Mouse (Mus musculus) spleen, adult 18-20 months (tissue): ENCODE results near the gene Gm28048.

Experiments used
- DNase-seq, 2 experiments: peaks; one replicate each; pipeline ENCODE4 v3.0.0; 2022; ENCODE audit warnings: mixed read lengths in 2 of 2

Gene Gm28048

DNA sequence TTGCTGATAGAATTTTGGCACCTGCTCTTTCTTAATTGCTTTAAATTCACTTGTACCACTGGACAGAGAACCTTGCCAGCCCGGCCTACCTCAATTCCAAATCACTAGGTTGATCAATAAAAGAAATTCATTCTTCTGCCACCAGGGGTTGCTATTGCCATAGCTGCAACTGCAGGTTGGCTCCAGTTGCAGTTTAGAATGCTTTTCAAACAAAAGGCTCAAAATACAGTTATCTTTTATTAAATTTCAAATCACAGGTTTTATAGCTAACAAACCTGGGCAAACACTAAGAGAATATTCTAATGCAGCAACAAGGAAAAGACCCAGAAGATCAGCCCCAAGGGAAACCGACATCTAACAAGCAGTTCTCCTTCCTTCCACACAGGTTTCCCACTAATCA is 5.5 kb upstream of the Gm28048 start:
- DNase-seq: no peak

DNA sequence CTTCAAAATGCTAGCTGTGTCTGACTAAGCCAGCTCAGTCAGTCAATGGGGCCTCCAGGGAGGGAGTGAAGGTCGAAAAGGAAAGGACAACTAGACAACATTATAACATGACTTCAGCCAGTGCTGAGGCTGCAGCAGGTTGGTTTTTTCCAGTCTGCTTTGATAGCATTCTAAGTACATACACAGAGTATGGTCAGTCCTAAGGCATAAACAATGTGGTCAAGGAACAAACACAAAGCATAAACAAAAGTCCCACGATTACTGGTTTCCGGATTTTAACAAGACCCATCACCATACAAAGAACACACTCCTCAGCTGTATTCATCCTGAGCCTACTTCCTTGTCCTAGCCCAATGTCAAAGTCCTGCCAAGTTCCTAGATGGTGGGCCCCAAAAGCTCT is 3.6 kb upstream of the Gm28048 start:
- DNase-seq: no peak

DNA sequence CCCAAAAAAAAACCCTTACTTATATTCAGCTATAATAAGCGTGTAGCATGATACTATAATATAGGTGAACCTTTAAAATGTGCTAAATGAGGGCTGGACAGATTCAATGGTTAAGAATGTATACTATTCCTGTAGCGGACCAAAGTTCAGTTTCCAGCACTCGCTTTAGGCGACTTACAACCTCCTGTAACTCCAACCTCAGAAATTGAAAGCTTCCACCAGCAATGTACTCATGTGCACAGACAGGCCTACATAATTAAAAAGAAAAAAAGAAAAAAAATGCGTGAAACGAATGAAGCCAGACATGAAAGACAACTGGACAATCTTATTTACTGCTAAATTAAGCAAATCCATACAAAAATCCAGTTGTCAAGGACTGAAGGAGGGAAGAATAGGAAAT is 956 bp upstream of the Gm28048 start:
- no peak for DNase-seq

DNA sequence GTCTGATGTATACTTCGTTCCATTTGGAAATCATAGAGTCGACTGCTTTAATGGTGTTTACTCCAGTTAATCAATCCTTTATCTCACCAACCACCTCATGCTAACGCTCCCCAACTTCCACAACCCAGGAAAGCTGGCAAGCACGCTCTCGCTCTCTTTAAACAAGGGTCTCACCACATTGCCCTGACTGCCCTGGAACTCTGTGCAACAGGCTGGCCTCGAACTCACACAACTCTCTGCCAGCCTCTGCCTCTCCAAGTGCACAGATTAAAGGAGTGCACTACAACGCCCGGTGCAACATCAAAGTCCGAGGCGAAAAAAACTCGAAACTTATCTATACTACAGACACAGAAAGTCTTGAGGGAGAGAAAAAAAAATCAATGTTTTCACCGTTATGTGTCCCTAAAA is 343 bp downstream of the Gm28048 start:
- peak in 1 of 2 experiments; percentile 11 for DNase-seq

DNA sequence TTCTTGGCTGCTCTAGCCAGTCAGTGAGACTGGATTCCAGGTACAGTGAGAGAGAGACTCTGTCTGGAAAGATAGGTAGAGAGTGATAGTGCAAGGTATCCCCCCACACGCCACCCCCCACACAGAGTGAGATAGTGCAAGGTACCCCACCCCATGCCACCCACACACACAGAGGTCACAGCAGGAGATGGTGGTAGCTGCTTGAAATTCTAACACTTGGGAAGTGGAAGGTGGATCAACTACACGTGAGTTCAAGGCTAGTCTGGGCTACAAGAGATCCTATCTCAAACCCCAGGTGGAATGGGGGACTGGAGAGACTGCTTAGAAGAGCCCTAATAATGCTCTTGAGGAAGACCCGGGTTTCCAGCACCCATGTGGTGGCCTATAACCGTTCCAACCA is 849 bp downstream of the Gm28048 start:
- no peak for DNase-seq

DNA sequence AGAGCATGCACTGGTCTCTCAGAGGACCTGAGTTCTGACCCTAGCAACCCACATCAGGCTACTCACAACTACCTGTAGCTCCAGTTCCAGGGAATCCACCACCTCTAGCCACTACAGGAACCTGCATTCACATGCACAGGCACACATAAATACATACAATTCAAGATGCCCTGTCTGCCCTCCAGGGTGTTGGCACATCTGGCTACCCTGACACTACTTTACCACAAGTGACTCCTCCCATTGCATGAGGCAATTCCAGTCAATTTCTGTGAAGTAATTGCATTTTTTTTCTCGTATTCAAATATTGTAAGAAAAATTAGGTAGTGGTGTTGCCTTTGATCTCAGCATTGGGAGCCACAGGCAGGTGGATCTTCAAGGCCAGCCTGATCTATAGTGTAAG is 2.7 kb downstream of the Gm28048 start:
- DNase-seq: no peak

DNA sequence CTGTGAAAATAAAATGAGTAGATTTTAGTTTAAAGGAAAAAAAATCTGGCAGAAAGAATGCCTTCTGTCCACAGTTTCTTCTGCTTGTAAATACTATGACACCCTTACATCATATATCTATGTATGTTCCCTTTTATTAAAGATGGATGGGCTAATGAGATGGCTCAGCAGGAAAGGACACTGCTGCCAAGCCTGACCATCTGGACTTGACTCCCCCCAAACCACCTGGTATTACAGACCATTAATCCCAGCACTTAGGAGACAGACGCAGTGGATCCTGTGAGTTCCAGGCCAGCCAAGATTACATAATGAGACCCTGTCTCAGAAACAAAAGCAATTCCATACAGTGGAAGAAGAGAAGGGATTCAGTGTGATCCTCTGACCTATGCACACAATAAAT is 3.2 kb downstream of the Gm28048 start:
- no peak for DNase-seq

DNA sequence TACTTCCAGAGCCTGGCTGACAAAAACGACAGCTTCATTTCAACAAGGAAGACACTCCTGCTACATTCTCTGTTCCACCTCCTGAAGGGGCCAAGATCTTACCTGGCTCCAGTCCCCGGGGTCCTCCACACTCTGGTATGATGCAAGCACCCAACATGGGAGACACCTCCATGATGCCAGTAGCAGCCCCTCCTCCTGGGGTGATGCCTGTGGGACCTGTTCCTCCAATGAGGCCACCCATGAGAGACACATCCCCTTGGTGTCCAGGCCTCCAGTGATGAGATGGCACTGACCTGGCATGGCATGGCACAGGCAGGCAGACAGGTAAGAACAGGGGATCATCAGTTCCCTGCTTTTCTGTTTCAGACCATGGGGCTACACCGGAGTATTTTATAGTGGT is 3.7 kb downstream of the Gm28048 start:
- no peak for DNase-seq

DNA sequence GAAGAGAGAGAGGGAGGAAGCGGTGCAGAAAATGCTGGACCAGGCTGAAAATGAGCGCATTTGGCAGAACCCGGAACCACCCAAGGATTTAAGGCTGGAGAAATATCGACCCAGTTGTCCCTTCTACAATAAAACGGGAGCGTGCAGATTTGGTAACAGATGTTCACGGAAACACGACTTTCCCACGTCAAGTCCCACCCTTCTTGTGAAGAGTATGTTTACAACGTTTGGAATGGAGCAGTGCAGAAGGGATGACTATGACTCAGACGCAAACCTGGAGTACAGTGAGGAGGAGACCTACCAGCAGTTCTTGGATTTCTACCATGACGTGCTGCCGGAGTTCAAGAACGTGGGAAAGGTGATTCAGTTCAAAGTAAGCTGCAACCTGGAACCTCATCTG is 8.3 kb downstream of the Gm28048 start:
- DNase-seq: no peak

DNA sequence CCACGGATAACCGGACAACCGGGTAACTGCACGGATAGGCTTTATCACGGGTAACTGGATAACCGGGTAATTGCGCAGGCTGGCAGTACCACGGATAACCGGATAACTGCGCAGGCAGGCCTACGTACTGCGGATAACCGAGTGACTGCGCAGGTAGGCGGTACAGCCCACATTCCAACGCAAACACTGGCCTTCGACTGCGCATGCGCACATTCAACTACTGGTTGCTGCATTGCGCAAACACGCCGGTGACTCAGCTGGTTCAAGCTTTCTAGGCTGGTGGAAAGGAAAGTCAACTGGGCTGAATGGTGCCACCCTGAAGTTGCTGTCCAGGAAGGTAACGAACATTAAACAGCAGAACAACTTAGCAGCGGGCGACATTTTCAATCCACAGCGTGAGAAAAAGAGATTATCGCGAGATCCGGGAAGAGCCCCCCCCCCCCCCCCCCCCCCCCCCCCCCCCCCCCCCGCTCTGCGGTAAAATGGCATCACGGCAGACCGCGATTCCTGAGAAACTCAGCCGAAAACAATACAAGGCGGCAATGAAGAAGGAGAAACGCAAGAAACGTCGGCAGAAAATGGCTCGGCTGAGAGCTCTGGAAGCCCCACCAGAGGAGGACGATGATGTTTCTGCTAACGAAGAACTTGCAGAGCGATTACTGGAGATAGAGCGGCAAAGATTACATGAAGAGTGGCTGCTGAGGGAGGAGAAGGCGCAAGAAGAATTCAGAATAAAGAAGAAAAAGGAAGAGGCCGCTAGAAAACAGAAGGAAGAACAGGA is 9.0 kb downstream of the Gm28048 start:
- DNase-seq: peak; percentile 71 to 74

DNA sequence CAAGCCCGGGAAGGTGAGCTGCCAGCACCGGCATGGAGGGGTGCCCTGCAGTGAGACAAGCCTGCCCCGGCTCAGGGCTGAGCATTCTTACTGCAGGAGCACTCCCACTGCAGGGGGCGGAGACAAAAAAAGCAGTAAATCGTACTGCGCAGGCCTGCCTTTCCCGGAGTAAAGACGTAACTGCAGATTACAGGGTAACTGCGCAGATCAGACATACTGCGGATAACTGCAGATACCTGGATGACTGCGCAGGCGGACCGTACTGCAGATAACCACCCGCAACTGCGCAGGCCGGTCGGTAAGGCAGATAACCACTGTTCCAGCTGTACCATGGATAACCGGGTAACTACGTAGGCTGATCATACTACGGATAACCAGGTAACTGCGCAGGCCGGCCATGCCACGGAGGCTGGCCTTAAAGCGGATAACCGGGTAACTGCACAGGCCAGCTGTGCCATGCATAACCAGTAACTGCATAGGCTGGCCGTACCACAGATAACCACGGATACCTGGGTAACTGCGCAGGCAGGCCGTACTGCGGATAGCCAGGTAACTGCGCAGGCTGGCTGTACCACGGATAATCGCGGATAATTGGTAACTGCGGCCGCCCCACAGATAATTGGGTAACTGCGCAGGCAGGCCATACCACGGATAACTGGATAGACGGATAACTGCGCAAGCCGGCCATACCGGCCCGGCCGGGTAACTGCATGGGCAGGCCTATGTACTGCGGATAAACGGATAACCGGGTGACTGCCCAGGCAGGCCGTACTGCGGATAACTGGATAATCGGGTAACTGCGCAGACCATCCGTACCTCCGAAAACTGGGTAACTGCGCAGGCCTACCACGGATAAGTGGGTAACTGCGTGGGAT is 9.8 kb downstream of the Gm28048 start, which contains the start of gene Zrsr1:
Zrsr1 (plus strand) TSS at position 171 of the 875 bp plus-strand sequence.
- DNase-seq: peak; percentile 51 to 55

DNA sequence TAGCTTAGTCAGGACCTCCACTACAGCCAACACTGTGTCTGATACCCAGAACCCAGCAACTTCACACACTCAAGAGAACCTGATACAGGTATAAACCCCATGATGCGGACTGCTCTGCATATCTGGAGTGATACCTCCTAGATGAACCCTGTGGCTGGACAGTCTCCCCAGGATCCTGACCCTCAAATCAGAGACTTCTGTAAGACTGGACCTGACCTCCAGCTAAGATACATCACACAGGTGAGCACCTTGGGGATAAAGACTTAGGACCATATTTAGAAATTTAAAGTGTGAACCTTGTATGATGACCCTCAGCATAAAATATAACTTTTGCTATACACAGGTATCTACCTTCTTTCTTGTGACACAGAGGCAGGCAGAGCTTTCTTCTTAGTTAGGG is 11.3 kb downstream of the Gm28048 start:
- no peak for DNase-seq

DNA sequence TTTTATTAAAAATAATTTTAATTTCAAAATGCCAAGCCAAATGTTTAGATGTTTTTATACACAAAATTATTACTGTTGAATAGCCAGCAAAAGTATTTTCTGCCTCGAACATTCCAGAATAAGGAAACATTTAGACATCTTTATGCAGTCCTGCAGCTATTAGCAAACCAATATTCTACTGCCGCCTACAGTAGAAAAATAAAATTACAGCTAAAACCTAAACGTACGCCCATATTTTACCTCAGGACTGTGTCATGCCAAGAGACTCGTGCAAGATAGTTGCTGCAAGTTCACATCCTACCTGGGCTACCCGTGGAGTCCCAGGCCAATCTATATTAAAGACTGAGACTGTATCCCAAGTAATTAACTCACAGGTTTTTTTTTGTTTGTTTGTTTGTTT is 12.4 kb downstream of the Gm28048 start:
- DNase-seq: no peak

DNA sequence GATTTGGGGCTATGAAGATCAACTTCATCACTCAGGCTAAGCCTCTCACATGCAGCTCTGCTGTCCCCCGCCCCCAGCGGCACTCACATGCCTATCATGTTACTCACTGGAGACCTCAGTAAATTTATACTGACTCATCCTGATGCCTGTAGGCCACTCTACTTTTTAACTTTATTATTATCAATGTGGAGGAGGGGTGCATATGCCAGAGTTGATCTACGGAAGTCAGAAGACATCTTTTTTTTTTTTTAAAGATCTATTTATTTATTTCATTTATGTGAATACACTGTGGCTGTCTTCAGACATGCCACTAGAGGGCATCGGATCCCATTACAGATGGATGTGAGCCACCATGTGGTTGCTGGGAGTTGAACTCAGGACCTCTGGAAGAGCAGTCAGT is 16.4 kb downstream of the Gm28048 start:
- DNase-seq: no peak

DNA sequence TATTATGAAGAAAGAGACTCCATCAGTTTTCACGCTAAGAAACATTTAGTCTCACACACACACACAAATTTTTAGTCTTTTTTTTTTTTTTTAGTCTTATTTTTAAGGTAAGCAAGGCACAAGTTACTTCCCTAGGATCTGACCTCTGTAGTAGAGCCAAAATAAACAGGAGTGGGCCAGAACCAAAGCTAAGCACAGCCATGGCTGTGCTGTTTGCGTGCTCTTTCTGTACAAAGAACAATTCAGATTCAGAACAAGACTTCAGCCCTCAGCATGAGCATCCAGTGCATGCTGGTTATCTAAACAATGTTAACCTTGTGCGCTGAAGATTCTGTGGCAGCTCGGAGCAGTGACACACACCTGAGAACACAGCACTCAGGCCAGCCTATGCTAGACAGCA is 17.5 kb downstream of the Gm28048 start:
- DNase-seq: no peak

DNA sequence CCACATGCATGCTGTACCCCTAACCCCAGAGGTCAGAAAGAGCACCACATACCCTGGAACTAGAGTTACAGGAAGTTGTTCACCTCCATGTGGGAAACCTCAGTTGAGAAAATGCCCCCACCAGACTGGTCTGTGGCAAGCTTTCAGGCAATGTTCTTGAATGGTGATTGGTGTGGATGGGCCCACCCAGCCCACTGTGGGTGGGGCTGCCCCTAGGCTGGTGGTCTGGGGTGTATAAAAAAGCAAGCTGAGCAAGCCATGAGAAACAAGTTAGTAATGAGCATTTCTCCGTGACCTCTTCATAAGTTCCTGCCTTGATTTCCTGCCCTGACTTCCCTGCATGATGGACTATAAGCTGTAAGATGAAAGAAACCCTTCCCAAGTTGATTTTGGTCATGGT is 19.8 kb downstream of the Gm28048 start:
- DNase-seq: no peak

DNA sequence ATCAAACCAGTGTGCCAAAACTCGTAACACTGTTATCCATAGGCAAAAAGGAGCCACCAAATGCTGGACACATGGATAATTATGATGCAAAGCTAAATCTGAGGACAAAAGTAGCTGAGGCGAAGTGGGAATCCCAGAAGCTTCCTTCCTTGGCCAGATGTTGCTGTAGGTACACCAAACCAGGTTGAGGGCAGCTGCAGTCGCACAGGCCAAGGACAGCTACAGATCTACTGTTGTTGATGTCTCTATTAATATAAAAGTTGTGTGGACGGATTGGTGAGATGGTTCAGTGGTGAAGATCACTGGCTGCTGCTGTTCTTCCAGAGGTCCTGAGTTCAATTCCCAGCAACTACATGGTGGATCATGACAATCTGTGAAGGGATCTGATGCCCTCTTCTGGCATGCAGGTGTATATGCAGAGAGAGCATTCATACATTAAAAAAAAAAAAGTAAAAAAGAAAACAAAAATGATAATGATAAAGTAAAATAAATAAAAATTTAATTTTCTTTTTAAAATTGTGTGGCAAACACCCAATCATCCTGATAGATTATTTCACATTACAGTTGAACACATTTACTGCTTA is 24.0 kb downstream of the Gm28048 start:
- no peak for DNase-seq

DNA sequence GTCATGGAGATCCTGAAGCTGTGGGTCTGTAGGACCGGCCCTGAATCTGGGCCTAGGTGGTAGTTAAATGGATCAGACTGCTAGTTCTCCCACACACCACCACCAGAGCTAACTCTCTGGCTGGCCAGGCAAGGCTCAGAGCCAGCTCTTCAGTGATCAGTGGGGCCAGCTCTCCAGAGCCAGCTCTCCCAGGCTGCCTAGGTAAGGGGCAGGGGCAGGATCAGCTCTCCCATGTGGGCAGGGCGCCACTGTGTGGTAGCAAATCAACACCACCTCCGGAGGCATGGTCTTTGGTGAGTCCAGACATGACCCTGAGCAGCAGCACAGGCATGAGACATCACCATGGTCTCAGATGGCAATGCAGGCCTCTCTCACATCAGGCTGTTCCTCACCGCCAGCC is 25.1 kb downstream of the Gm28048 start:
- peak; percentile 44 to 61 for DNase-seq

DNA sequence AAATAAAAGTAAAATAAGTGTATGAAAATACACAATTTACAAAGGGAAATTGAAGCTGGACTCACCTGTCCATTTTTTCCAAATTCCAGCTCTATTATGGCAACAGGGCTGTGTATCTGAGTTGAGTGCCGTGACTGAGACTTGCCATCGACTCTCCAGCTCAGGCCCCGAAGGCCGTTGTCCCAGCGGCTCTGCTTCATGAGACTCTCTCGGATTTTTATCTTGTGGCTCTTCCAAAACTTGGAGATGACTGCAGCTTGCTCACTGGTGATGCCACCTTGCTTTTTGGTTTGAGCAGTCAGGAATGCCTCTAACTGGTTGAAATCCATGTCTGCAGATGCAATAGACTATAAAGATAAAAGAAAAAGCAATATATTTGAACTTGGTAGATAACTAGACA is 25.5 kb downstream of the Gm28048 start:
- DNase-seq: no peak

DNA sequence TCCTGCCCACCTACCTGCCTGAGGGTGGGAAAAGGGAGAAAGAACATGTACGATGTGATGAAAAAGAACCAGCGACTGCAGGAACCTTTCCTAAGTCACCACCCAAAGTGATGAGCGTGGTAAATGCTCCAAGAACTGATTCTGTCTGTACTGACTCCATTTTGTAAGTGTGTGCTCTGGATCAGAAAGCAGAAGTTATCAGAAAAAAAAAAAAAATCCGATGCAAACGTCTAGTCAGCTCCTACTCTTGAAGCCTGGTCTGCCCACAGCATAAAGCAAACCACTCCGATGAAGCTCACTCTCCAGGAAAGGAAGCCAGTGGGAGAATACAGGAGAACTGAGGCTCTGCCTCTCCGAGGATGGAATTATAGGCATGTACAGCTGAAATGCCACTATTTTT is 29.2 kb downstream of the Gm28048 start:
- no peak for DNase-seq

DNA sequence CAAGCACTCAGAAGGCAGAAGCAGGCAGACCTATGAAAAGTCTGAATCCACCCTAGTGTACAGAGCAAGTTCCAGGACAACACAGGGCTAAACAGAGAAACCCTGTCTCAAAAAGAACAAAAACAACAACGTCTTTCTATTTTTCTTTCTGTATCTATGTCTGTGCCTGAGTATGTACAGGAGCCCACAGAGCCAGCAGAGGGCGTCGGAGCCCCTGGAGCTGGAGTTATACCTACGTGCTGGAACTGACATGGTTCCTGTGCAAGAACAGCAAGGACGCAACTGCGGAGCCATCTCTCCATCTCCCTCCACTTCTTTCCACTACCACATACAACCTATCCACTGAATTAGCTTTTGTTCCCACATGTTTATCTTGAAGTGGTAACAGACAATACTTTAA is 31.8 kb downstream of the Gm28048 start:
- DNase-seq: no peak

DNA sequence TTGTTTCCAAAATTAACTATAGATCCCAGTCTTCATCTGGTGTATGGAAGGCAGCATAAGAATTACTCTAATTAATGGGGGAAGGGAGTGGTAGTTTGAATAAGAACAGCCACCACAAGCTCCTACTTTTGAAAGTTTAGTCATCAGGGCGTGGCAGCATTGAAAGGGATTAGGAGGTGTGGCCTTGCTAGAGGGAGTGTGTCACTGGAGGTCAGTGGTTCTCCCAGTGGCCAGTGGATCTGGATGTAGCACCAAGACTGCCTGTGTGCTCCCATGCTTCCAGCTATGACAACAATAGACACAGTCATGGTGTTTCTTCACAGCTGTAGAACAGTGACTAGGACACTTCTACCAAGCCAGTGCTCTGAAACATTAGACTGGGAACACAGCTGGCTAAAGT is 32.8 kb downstream of the Gm28048 start:
- DNase-seq: no peak

DNA sequence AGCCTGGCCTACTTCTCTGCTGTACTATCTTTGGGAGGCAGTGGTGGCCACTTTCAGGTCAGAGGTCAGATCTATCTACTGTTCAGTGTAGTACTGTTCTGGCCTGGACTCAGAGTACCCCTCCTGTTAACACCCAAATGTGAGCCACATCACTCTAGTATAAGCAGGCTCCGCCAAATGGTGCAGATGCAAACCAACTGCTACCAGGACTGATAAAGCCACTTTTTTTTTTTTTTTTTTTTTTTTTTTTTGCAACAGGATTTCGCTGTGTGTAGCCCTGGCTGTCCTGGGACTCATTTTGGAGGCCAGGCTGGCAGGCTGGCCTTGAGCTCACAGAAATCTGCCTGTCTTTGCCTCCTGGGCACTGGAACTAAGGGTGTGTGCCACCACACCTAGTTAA is 42.9 kb downstream of the Gm28048 start:
- DNase-seq: no peak
